Mouse (Mus musculus) small intestine, adult 2 months (tissue): ENCODE measurements around the gene Ncbp3.

Experiments
- CTCF ChIP-seq: fragments of 200-500 bp; IDR thresholded peaks from 2 replicates; pipeline ENCODE4 v1.5.1; 2012; ENCODE audit warnings: low read depth, mild to moderate bottlenecking, control low read depth, inconsistent platforms, low read length, moderate library complexity, mixed read lengths; ENCODE audit not compliant: insufficient replicate concordance, insufficient read length; ENCODE audit errors: extremely low read depth
- POLR2A ChIP-seq: fragments of 200-500 bp; IDR thresholded peaks from 2 replicates; pipeline ENCODE4 v1.6.1; 2012; ENCODE audit warnings: low read depth, mild to moderate bottlenecking, control low read depth, inconsistent platforms, low read length, moderate library complexity

DNA sequence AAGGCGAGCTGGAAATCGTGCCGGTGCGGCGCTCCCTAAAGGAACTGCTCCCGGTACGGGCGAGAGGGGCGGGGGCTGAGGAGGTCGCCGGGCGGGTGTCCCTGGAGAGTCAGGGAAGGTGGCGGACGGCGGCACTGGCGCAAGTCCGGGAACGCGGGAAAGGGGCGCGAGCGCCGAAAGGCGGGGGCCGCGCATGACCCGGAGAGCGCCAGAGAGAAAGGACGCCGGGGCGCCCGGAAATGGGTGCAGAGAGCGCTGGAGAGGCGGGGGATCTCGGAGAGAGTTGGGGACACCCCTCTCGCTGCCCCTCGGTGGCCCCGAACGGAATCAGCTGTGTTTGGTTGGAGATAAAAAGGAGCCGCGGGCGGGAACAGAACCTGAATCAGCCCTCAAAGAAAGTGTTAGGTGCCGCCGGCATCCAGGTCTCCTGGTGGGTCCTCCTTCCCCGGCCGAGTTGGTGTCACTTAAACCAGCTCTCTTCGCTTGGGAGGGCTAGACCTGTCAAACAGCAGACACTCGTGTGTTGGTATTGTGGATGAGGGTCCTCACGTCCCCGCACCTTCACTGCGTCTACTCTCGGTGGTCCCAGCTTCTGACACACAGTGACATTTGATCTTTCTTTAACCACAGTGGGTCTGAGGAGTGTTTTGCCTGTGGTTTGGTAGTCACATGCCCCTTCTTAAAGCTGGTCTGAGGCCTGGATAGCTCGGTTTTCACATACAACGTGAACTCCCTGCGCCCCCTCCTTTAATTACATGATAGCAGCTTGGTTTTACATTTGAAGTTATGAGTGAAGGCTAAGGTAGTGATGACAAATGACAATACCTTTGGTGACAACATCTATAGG, 670 bp downstream of the Ncbp3 start:
- TF ChIP-seq CTCF (no peak), POLR2A (no peak)
